Mouse (Mus musculus): ENCODE measurements around the gene Unc5c.

DNA sequence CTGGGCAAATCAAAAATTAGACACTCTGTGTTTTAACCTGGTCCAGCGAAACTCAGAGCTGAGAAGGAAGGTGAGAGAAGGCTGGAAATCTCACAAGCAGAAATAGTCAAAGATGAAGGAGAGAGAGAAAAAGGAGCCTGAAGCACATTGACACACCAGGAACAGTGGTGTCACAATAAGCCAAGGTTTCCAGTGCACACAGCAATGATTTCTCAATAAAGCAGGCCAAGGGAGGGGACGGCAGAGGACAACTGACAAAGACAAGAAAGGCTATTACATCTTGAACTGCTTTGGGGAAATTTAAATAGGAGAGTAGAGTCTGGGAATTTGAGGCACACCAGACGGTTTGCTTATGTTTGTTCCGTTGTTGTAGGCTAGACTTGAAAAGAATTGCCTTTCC lies 389.3 kb downstream of the Unc5c start:
- TF ChIP-seq POLR2A (IDR thresholded peaks at IDR 0.05; ENCODE audit: extremely low read depth, insufficient read depth, low read length): no peak
- no peak for TF ChIP-seq CTCF (IDR thresholded peaks at IDR 0.05; ENCODE audit: extremely low read depth, insufficient read depth, low read length)

All from cortical plate, adult 2 months (tissue).